14 mouse cellular contexts compared by ENCODE assay signal in genomic region chr11:107332332-107332731, GRCm38 (mm10).
"Had no signal": no experiment of that assay in that cellular context is flagged by ENCODE, and none has a peak within 500 bp of the region (broad histone marks: within the 10 kb centered on the region; RNA-seq: fewer than 3 reads in every experiment).

No protein-coding gene starts in this region.

- H3K9ac ChIP-seq: limb, embryonic 15.5 days; liver, embryonic 12.5 days; lung, embryonic 14.5 days; midbrain, embryonic 15.5 days; neural tube, embryonic 12.5 days had no signal

- ATAC-seq: liver, embryonic 12.5 days; midbrain, embryonic 15.5 days had no signal

- H3K27ac ChIP-seq: kidney, postnatal 0 days; limb, embryonic 15.5 days; liver, embryonic 12.5 days; macrophage; midbrain, embryonic 15.5 days; neural tube, embryonic 12.5 days; stomach, postnatal 0 days had no signal

- H3K36me3 ChIP-seq: midbrain, embryonic 15.5 days had no signal

- H3K4me1 ChIP-seq: limb, embryonic 15.5 days had no signal

- H3K4me3 ChIP-seq: limb, embryonic 15.5 days; liver, embryonic 12.5 days; megakaryocyte, embryonic 14.5 days; midbrain, embryonic 15.5 days; neural tube, embryonic 12.5 days had no signal

- DNase-seq: kidney, adult 11 months; kidney, adult 9 months; lung, embryonic 14.5 days; lung, postnatal 10 days; right cerebral cortex, postnatal 14 days had no signal

- H3K4me2 ChIP-seq: limb, embryonic 15.5 days; liver, embryonic 12.5 days; lung, embryonic 14.5 days; midbrain, embryonic 11.5 days; midbrain, embryonic 15.5 days; neural tube, embryonic 12.5 days had no signal

- H3K9me3 ChIP-seq: limb, embryonic 15.5 days; liver, embryonic 12.5 days; midbrain, embryonic 15.5 days; neural tube, embryonic 12.5 days had no signal

- H3K27me3 ChIP-seq: limb, embryonic 15.5 days; liver, embryonic 12.5 days; megakaryocyte, embryonic 14.5 days; midbrain, embryonic 15.5 days; neural tube, embryonic 12.5 days had no signal
